Mouse (Mus musculus) E14TG2a.4 (cell line): ENCODE data around the gene Bola1.

Experiments
- H3K27me3 ChIP-seq: 2 replicates; pipeline ENCODE4 v1.6.1; 2014; ENCODE audit warnings: low read length, control low read depth; ENCODE audit not compliant: insufficient read depth
- H3K36me3 ChIP-seq: 2 replicates; pipeline ENCODE4 v1.6.1; 2014; ENCODE audit warnings: low read length, control low read depth; ENCODE audit not compliant: insufficient read depth
- H3K4me1 ChIP-seq: replicated peaks from 2 replicates; pipeline ENCODE4 v1.6.1; 2014; ENCODE audit warnings: low read depth, low read length, control low read depth
- H3K4me3 ChIP-seq: replicated peaks from 2 replicates; pipeline ENCODE4 v1.5.1; 2014; ENCODE audit warnings: mild to moderate bottlenecking, low read length
- H3K9me3 ChIP-seq: 2 replicates; pipeline ENCODE4 v1.6.1; 2014; ENCODE audit warnings: low read length, control low read depth
- CTCF ChIP-seq: conservative IDR thresholded peaks from 2 replicates; pipeline ENCODE4 v1.5.1; 2014; ENCODE audit warnings: low read length
- NANOG ChIP-seq: IDR thresholded peaks from 2 replicates; pipeline ENCODE4 v1.6.1; 2014; ENCODE audit warnings: borderline replicate concordance, low read length, mixed read lengths
- POU5F1 ChIP-seq: IDR thresholded peaks from 2 replicates; pipeline ENCODE4 v1.6.1; 2014; ENCODE audit warnings: low read length, borderline replicate concordance

Gene Bola1

DNA sequence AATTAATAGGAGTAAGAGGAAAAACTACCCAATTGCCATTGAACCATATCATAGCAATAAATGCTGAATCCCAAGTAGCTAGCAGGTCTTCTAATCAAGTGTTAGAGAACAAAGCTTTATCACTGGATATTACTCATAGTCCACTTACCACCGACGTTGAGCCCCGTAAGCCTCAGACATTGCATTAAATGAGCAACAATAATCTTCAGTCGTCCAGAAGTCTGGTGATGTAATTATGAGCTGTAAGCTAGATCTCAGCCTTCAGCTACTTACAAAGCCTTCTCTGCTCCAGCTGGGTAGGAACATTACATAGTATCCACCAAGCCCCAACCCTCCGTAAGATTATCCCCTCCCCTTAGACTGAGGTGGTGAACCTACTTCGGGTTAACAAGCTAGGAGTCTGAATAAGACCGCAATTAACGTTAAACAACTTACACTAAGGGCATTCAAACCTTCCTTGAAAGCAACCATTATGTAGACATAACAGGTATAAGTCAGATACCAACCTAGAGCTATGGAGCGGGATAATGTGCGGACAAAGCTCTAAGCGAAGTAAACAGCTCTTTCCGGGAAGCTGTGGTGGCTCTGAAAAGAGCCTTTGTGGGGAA lies 18.5 kb upstream of the Bola1 start:
- Histone ChIP-seq H3K36me3 (peaks cover 26% of the 10 kb centered on the region; the same call in 1 of the 2 replicates), H3K9me3 (no peaks in the 10 kb centered on the region), H3K4me1 (peaks cover 43% of the 10 kb centered on the region), H3K4me3 (peak overlapping the region; percentile 81), H3K27me3 (no peaks in the 10 kb centered on the region)
- no peak for TF ChIP-seq CTCF
- no peak for TF ChIP-seq NANOG
- TF ChIP-seq POU5F1, result no peak

DNA sequence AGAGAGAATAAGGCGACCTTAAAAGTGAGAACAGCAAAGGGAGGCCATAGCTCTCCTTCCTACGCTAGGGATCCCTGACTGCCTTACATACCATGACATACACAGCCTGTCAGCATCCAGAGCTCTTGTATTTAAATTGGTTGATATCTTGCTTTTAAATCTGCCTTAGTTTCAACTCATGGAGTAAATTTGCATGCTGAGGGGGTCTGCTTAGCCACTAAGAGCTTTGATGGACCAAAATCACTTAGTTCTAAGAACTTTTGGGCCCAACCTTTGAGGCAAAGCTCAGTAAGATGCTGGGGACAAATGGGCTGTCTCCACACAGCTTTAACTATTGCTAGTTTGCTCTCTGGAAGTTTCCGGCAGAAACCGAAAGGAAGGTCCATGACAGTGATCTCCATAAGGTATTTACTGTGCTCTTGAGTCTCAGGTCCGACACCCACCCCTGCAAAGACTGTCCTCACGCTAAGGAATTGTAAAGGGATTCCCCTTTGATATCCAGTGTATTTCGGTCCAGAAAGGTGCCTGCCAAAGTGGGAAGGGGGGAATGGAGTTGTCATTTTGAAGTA lies 17.9 kb upstream of the Bola1 start:
- H3K9me3 ChIP-seq, result no peaks in the 10 kb centered on the region
- H3K4me3 ChIP-seq, result peak overlapping the region; percentile 81
- H3K27me3 ChIP-seq, result no peaks in the 10 kb centered on the region
- H3K36me3 ChIP-seq, result peaks cover 26% of the 10 kb centered on the region; the same call in 1 of the 2 replicates
- H3K4me1 ChIP-seq, result peaks cover 37% of the 10 kb centered on the region
- TF ChIP-seq NANOG (no peak), POU5F1 (no peak), CTCF (no peak)

GRCm38 (mm10) chr3:96236834-96237334 lies 17.4 kb upstream of the Bola1 start:
- H3K9me3 ChIP-seq, result no peaks in the 10 kb centered on the region
- H3K36me3 ChIP-seq, result peaks cover 26% of the 10 kb centered on the region; the same call in 1 of the 2 replicates
- peaks cover 32% of the 10 kb centered on the region for H3K4me1 ChIP-seq
- TF ChIP-seq NANOG (no peak), CTCF (no peak), POU5F1 (no peak)
- H3K27me3 ChIP-seq, result no peaks in the 10 kb centered on the region
- peak overlapping the region; percentile 81 for H3K4me3 ChIP-seq

GRCm38 (mm10) chr3:96235836-96236235 lies 16.3 kb upstream of the Bola1 start:
- Histone ChIP-seq H3K9me3 (no peaks in the 10 kb centered on the region), H3K27me3 (no peaks in the 10 kb centered on the region), H3K4me1 (peaks cover 21% of the 10 kb centered on the region), H3K4me3 (no peak overlapping the region), H3K36me3 (peaks cover 26% of the 10 kb centered on the region; the same call in 1 of the 2 replicates)
- TF ChIP-seq POU5F1 (no peak), NANOG (no peak), CTCF (no peak)

- Histone ChIP-seq H3K4me1 (peaks cover 20% of the 10 kb centered on the region), H3K9me3 (no peaks in the 10 kb centered on the region), H3K36me3 (peaks cover 26% of the 10 kb centered on the region; the same call in 1 of the 2 replicates), H3K27me3 (no peaks in the 10 kb centered on the region), H3K4me3 (no peak overlapping the region)
- TF ChIP-seq NANOG (no peak), CTCF (no peak), POU5F1 (no peak)
These were observed 15.4 kb upstream of the Bola1 start for GRCm38 (mm10) chr3:96234914-96235313.

DNA sequence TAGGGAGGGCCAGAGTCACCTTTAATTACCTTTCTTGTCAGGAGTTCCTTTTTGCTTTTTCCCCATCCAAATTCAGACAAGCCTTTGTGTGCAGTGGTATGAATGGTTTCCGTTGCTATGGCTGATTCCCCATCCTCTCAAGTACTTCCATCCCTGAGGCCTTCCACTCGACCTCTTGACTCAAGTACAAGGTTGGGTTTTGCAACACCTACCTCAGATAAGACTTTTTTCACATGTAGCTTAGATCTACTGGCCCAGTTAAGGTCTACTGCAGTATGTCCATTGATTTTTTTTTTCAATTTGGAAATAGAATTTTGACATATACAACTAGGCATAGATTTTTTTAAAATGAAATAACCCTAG lies 12.2 kb upstream of the Bola1 start:
- H3K4me3 ChIP-seq, result no peak overlapping the region
- H3K36me3 ChIP-seq, result peaks cover 17% of the 10 kb centered on the region; the same call in 1 of the 2 replicates
- no peaks in the 10 kb centered on the region for H3K9me3 ChIP-seq
- no peaks in the 10 kb centered on the region for H3K27me3 ChIP-seq
- TF ChIP-seq NANOG (no peak), CTCF (no peak), POU5F1 (no peak)
- peaks cover 18% of the 10 kb centered on the region for H3K4me1 ChIP-seq

GRCm38 (mm10) chr3:96230910-96231757 lies 11.6 kb upstream of the Bola1 start:
- H3K27me3 ChIP-seq, result no peaks in the 10 kb centered on the region
- H3K4me1 ChIP-seq, result peaks cover 14% of the 10 kb centered on the region
- H3K4me3 ChIP-seq, result no peak overlapping the region
- TF ChIP-seq NANOG (no peak), CTCF (no peak), POU5F1 (no peak)
- H3K9me3 ChIP-seq, result no peaks in the 10 kb centered on the region
- peaks cover 11% of the 10 kb centered on the region; the same call in 1 of the 2 replicates for H3K36me3 ChIP-seq

DNA sequence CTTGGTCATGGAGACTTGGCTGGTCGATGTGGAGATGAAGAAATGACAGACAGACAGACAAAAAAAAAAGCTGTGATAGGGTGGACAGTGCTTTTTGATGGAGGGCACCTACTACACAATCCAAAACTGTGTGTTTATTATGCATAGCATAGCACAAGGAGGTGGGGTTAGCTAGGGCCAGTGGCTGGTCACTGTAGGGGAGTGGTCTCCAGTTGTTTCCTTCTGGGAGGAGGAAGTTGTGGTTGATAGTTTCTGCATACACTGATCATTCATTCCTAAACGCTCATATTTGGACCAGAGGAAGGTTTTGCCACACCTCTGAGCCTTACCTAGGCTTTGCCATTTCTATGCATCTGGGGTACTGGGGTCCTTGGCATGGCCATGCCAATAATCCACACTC lies 10.9 kb upstream of the Bola1 start:
- no peaks in the 10 kb centered on the region for H3K27me3 ChIP-seq
- no peak overlapping the region for H3K4me3 ChIP-seq
- H3K9me3 ChIP-seq, result no peaks in the 10 kb centered on the region
- H3K4me1 ChIP-seq, result peaks cover 17% of the 10 kb centered on the region
- H3K36me3 ChIP-seq, result peaks cover 3% of the 10 kb centered on the region; the same call in 1 of the 2 replicates
- TF ChIP-seq CTCF (no peak), NANOG (no peak), POU5F1 (no peak)
